Mouse (Mus musculus): ENCODE results near the gene Blmh. TPM values are rescaled to one million over a fixed set of nuclear protein-coding genes. Genes with fewer than 3 reads are reported as not detected.

Blmh gene
- polyA plus RNA-seq, 1 experiment from 2014 or later: 167 TPM

DNA sequence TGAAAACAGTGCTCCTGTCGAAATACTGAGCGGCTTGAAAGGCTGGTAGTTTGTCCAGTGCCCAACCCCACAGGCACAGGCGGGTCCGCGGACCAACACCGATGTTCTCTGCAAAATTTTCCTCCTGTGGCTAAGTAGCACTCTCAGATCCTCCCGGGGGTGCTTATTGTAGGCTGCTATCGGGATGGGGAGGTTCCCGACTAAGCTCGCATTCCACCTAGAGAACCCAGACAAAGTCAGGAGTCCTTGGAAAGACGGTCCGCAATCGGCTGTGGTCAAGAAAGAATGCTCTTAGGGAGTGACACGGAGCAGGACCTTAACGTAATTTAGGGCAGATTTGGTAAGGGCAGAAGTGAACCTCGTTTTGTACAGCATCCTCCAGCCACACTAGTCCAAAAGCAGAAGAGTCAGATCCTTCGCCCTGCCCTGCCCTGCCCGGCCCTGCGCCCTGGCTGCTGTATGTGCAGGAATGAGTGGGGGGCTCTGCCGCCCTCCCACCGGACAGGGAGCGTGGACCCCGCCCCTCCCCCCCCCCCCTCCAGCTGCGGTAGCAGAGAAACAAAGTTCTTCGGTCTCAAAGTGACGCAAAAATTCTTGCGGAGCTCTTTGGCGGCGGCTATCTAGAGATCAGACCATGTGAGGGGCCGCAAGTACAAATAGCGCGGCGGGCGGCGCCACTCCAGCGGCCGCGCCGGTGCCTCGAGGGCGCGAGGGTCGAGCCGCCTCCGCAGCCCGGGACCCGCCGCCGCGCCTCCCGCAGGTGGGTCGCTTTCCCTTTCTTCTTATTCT is 73.5 kb downstream of the Blmh start, which contains the start of gene Slc6a4:
Gene Slc6a4 (plus strand): TSS at position 688 of the 789 bp plus-strand sequence.
- Histone ChIP-seq H3K4me2 (ENCODE audit: low read depth, low read length, severe bottlenecking) (peak within 1 kb of the TSS; percentile 60), H3K9ac (ENCODE audit: low read length) (peak within 1 kb of the TSS; percentile 27; the same call in 1 of the 2 replicates), H3K4me3 (ENCODE audit: low read depth, low read length) (peak within 1 kb of the TSS; percentile 29), H3K9me3 (ENCODE audit: control insufficient read depth, low read length) (no peaks in the 10 kb centered on the region), H3K27ac (ENCODE audit: low read depth, low read length) (no peak within 1 kb of the TSS), H3K4me1 (replicated peaks; ENCODE audit: control insufficient read depth, insufficient read depth, low read length) (peaks cover 5% of the 10 kb centered on the region; the same call in 1 of the 2 replicates), H3K27me3 (ENCODE audit: control insufficient read depth, insufficient read depth, low read length) (peaks cover 32% of the 10 kb centered on the region), H3K36me3 (ENCODE audit: control insufficient read depth, insufficient read depth, low read length) (no peaks in the 10 kb centered on the region)
- DNase-seq (ENCODE audit: low spot score) (peak; percentile 69), ATAC-seq (replicated peaks; ENCODE audit: low FRiP score) (no peak)
- under 1% methylated on average over 51 of the region's 52 CpGs for WGBS

GRCm38 (mm10) chr11:76998705-76999226 is 74.2 kb downstream of the Blmh start:
- Histone ChIP-seq H3K9me3 (ENCODE audit: control insufficient read depth, low read length) (no peaks in the 10 kb centered on the region), H3K27ac (ENCODE audit: low read depth, low read length) (no peak overlapping the region), H3K4me3 (ENCODE audit: low read depth, low read length) (peak overlapping the region; percentile 29), H3K36me3 (ENCODE audit: control insufficient read depth, insufficient read depth, low read length) (no peaks in the 10 kb centered on the region), H3K27me3 (ENCODE audit: control insufficient read depth, insufficient read depth, low read length) (peaks cover 32% of the 10 kb centered on the region), H3K4me1 (replicated peaks; ENCODE audit: control insufficient read depth, insufficient read depth, low read length) (peaks cover 5% of the 10 kb centered on the region; the same call in 1 of the 2 replicates), H3K4me2 (ENCODE audit: low read depth, low read length, severe bottlenecking) (peak overlapping the region; percentile 60), H3K9ac (ENCODE audit: low read length) (peak overlapping the region; percentile 27; the same call in 1 of the 2 replicates)
- DNase-seq (ENCODE audit: low spot score): peak; percentile 61
- 9% methylated on average over 24 of the region's 24 CpGs for WGBS
- ATAC-seq (replicated peaks; ENCODE audit: low FRiP score): no peak

DNA sequence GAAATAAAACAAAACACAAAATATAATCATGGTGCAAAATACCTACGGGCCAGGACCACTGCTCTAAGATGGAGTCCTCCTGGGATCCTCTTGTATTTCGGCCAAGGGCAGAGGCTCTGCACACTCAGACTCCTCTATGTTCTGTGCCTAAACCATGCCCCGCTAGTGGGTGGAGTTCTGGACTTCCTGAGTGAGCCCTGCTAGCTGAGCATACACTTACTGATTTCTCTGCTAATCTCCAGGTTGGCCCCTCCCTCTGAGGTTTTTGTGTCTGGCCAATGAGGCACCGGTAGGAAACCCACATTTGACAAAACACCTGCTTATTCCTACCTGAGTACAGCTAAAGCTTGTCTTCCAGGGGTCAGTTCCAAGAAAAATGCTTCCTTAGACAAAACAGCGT is 76.1 kb downstream of the Blmh start:
- Histone ChIP-seq H3K9me3 (ENCODE audit: control insufficient read depth, low read length) (no peaks in the 10 kb centered on the region), H3K4me1 (replicated peaks; ENCODE audit: control insufficient read depth, insufficient read depth, low read length) (peaks cover 5% of the 10 kb centered on the region; the same call in 1 of the 2 replicates), H3K27me3 (ENCODE audit: control insufficient read depth, insufficient read depth, low read length) (peaks cover 32% of the 10 kb centered on the region), H3K4me2 (ENCODE audit: low read depth, low read length, severe bottlenecking) (no peak overlapping the region), H3K9ac (ENCODE audit: low read length) (no peak overlapping the region), H3K36me3 (ENCODE audit: control insufficient read depth, insufficient read depth, low read length) (no peaks in the 10 kb centered on the region), H3K4me3 (ENCODE audit: low read depth, low read length) (no peak overlapping the region), H3K27ac (ENCODE audit: low read depth, low read length) (no peak overlapping the region)
- 61% methylated on average over 5 of the region's 5 CpGs for WGBS
- no peak for ATAC-seq (replicated peaks; ENCODE audit: low FRiP score)
- DNase-seq (ENCODE audit: low spot score): no peak

DNA sequence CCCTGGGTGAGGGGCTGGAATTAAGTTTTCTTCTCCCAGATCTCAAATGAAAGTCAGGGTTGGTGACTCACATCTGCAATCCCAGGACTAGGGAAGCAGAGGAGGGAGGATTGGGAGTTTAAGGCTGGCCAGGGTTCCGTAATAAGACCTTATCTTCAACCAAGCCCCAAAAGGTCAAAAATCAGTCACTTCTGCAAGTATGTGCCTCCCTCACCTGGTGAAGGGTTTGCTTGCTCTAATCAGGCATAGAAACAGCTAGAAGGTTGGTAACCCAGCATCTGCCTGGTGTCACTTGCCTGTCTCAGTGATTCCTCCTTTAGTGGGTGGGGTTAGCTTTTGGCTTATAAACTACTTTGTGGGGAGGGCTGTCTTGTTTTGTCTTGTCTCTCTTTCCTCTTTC is 77.8 kb downstream of the Blmh start:
- no peaks in the 10 kb centered on the region for H3K9me3 ChIP-seq (ENCODE audit: control insufficient read depth, low read length)
- 65% methylated on average over 1 of the region's 1 CpGs for WGBS
- no peak overlapping the region for H3K4me3 ChIP-seq (ENCODE audit: low read depth, low read length)
- peaks cover 5% of the 10 kb centered on the region; the same call in 1 of the 2 replicates for H3K4me1 ChIP-seq (replicated peaks; ENCODE audit: control insufficient read depth, insufficient read depth, low read length)
- H3K9ac ChIP-seq (ENCODE audit: low read length): no peak overlapping the region
- peaks cover 28% of the 10 kb centered on the region for H3K27me3 ChIP-seq (ENCODE audit: control insufficient read depth, insufficient read depth, low read length)
- H3K4me2 ChIP-seq (ENCODE audit: low read depth, low read length, severe bottlenecking): no peak overlapping the region
- no peak for DNase-seq (ENCODE audit: low spot score)
- no peaks in the 10 kb centered on the region for H3K36me3 ChIP-seq (ENCODE audit: control insufficient read depth, insufficient read depth, low read length)
- H3K27ac ChIP-seq (ENCODE audit: low read depth, low read length): no peak overlapping the region
- ATAC-seq (replicated peaks; ENCODE audit: low FRiP score): no peak

DNA sequence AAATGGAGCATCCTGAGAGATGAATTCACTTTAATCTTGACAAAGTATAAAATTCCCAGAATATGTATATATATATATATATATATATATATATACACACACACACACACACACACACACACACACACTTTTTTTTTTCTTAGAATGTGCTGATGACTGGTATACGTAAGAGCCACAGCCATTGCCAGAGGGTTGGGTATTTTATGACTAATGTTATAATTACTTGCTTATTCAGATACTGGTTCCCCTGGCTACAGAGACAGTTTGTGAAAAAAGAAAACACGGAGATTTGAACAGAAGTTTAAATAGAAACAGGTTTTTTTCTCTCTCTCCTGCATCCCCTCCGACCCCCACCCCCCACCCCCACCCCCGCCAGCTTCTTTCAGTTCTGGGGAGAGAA is 81.3 kb downstream of the Blmh start:
- H3K9me3 ChIP-seq (ENCODE audit: control insufficient read depth, low read length): no peaks in the 10 kb centered on the region
- no peaks in the 10 kb centered on the region for H3K27me3 ChIP-seq (ENCODE audit: control insufficient read depth, insufficient read depth, low read length)
- ATAC-seq (replicated peaks; ENCODE audit: low FRiP score) (no peak), DNase-seq (ENCODE audit: low spot score) (no peak)
- 65% methylated on average over 4 of the region's 4 CpGs for WGBS
- no peaks in the 10 kb centered on the region for H3K4me1 ChIP-seq (replicated peaks; ENCODE audit: control insufficient read depth, insufficient read depth, low read length)
- no peak overlapping the region for H3K9ac ChIP-seq (ENCODE audit: low read length)
- no peak overlapping the region for H3K27ac ChIP-seq (ENCODE audit: low read depth, low read length)
- H3K4me2 ChIP-seq (ENCODE audit: low read depth, low read length, severe bottlenecking): no peak overlapping the region
- no peak overlapping the region for H3K4me3 ChIP-seq (ENCODE audit: low read depth, low read length)
- H3K36me3 ChIP-seq (ENCODE audit: control insufficient read depth, insufficient read depth, low read length): no peaks in the 10 kb centered on the region

DNA sequence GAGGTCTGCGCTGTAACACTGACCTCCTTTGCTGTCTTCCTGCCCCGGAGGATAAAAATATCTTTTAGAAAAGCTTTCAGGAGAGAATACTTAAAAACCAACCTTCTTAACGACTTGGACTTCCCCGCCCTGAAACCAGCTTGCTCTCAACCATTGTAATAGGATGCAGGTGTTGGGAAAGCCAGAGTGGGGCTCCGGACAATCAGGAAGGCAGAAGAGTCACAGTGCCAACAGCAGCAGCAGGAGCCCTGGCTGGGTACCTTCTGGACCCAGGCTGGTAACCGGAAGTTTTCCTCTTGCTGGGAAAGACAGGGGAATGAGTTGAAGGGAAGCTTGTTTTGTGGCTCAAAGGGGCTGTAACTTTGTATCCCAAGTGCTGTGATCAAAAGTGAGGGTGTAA is 82.0 kb downstream of the Blmh start:
- H3K4me1 ChIP-seq (replicated peaks; ENCODE audit: control insufficient read depth, insufficient read depth, low read length): no peaks in the 10 kb centered on the region
- H3K9me3 ChIP-seq (ENCODE audit: control insufficient read depth, low read length): no peaks in the 10 kb centered on the region
- DNase-seq (ENCODE audit: low spot score) (no peak), ATAC-seq (replicated peaks; ENCODE audit: low FRiP score) (no peak)
- no peak overlapping the region for H3K9ac ChIP-seq (ENCODE audit: low read length)
- no peak overlapping the region for H3K4me2 ChIP-seq (ENCODE audit: low read depth, low read length, severe bottlenecking)
- H3K4me3 ChIP-seq (ENCODE audit: low read depth, low read length): no peak overlapping the region
- H3K27ac ChIP-seq (ENCODE audit: low read depth, low read length): no peak overlapping the region
- H3K36me3 ChIP-seq (ENCODE audit: control insufficient read depth, insufficient read depth, low read length): no peaks in the 10 kb centered on the region
- WGBS: 51% methylated on average over 6 of the region's 6 CpGs
- no peaks in the 10 kb centered on the region for H3K27me3 ChIP-seq (ENCODE audit: control insufficient read depth, insufficient read depth, low read length)

- no peak for ATAC-seq (replicated peaks; ENCODE audit: low FRiP score)
- no peaks in the 10 kb centered on the region for H3K9me3 ChIP-seq (ENCODE audit: control insufficient read depth, low read length)
- H3K4me3 ChIP-seq (ENCODE audit: low read depth, low read length): no peak overlapping the region
- no peak overlapping the region for H3K27ac ChIP-seq (ENCODE audit: low read depth, low read length)
- 84% methylated on average over 16 of the region's 16 CpGs for WGBS
- DNase-seq (ENCODE audit: low spot score): no peak
- no peaks in the 10 kb centered on the region for H3K36me3 ChIP-seq (ENCODE audit: control insufficient read depth, insufficient read depth, low read length)
- no peaks in the 10 kb centered on the region for H3K4me1 ChIP-seq (replicated peaks; ENCODE audit: control insufficient read depth, insufficient read depth, low read length)
- H3K4me2 ChIP-seq (ENCODE audit: low read depth, low read length, severe bottlenecking): no peak overlapping the region
- H3K27me3 ChIP-seq (ENCODE audit: control insufficient read depth, insufficient read depth, low read length): no peaks in the 10 kb centered on the region
- no peak overlapping the region for H3K9ac ChIP-seq (ENCODE audit: low read length)
These were observed 84.7 kb downstream of the Blmh start for GRCm38 (mm10) chr11:77009069-77010025.

- no peaks in the 10 kb centered on the region for H3K9me3 ChIP-seq (ENCODE audit: control insufficient read depth, low read length)
- H3K4me2 ChIP-seq (ENCODE audit: low read depth, low read length, severe bottlenecking): no peak overlapping the region
- no peaks in the 10 kb centered on the region for H3K27me3 ChIP-seq (ENCODE audit: control insufficient read depth, insufficient read depth, low read length)
- no peaks in the 10 kb centered on the region for H3K4me1 ChIP-seq (replicated peaks; ENCODE audit: control insufficient read depth, insufficient read depth, low read length)
- ATAC-seq (replicated peaks; ENCODE audit: low FRiP score) (no peak), DNase-seq (ENCODE audit: low spot score) (no peak)
- WGBS: 84% methylated on average over 10 of the region's 10 CpGs
- no peak overlapping the region for H3K27ac ChIP-seq (ENCODE audit: low read depth, low read length)
- H3K9ac ChIP-seq (ENCODE audit: low read length): no peak overlapping the region
- H3K4me3 ChIP-seq (ENCODE audit: low read depth, low read length): no peak overlapping the region
- H3K36me3 ChIP-seq (ENCODE audit: control insufficient read depth, insufficient read depth, low read length): no peaks in the 10 kb centered on the region
These were observed 86.3 kb downstream of the Blmh start for GRCm38 (mm10) chr11:77010762-77011475.

All from forebrain, embryonic 11.5 days (tissue).